Comparison of ENCODE assay signal across 9 mouse cellular contexts in genomic region chr15:103530372-103530771, GRCm38 (mm10). TPM values are rescaled to one million over a fixed set of nuclear protein-coding genes. Genes with fewer than 3 reads are reported as not detected.
DNase-seq lines count a peak whose midpoint lies in the region; ATAC-seq and TF ChIP-seq lines count a peak whose summit lies in the region.
"Had no signal": no experiment of that assay in that cellular context is flagged by ENCODE, and none has a peak within 500 bp of the region (broad histone marks: within the 10 kb centered on the region; RNA-seq: fewer than 3 reads in every experiment).

No protein-coding gene starts in this region.

- peaks cover 41% of the 10 kb centered on the region for H3K36me3 ChIP-seq in forebrain, embryonic 14.5 days (ENCODE audit: control insufficient read depth, insufficient read depth, low read length)
- H3K36me3 ChIP-seq in midbrain, embryonic 13.5 days, result peaks cover 45% of the 10 kb centered on the region
- no peaks in the 10 kb centered on the region for H3K36me3 ChIP-seq in stomach, embryonic 14.5 days (ENCODE audit: control insufficient read depth, insufficient read depth, low read length)

- no peak overlapping the region for H3K4me3 ChIP-seq in left cerebral cortex, adult 2 months
- H3K4me3 ChIP-seq in forebrain, embryonic 14.5 days (ENCODE audit: low read depth, low read length), result no peak overlapping the region
- H3K4me3 ChIP-seq in midbrain, embryonic 13.5 days (replicated peaks), result no peak overlapping the region
- no peak overlapping the region for H3K4me3 ChIP-seq in stomach, embryonic 14.5 days (ENCODE audit: low read depth, low read length)

- H3K27me3 ChIP-seq in forebrain, embryonic 14.5 days (replicated peaks; ENCODE audit: control insufficient read depth, insufficient read depth, low read length), result no peaks in the 10 kb centered on the region
- H3K27me3 ChIP-seq in midbrain, embryonic 13.5 days, result no peaks in the 10 kb centered on the region
- H3K27me3 ChIP-seq in stomach, embryonic 14.5 days (ENCODE audit: control insufficient read depth, insufficient read depth, low read length), result no peaks in the 10 kb centered on the region

- no peak overlapping the region for H3K4me2 ChIP-seq in forebrain, embryonic 14.5 days (ENCODE audit: low read length)
- no peak overlapping the region for H3K4me2 ChIP-seq in midbrain, embryonic 13.5 days (replicated peaks)
- H3K4me2 ChIP-seq in stomach, embryonic 14.5 days (replicated peaks; ENCODE audit: low read depth, low read length), result no peak overlapping the region

- ATAC-seq in forebrain, embryonic 14.5 days, result peak; percentile 81
- ATAC-seq in midbrain, embryonic 13.5 days, result peak; percentile 90
- ATAC-seq in stomach, embryonic 14.5 days (ENCODE audit: insufficient number of reproducible peaks, insufficient read depth, low FRiP score, low read depth), result peak; percentile 70; the same call in 1 of the 2 replicates

- TF ChIP-seq CTCF in left cerebral cortex, adult 2 months (IDR thresholded peaks at IDR 0.05), result peak; percentile 99

- peak; percentile 62 to 68 for DNase-seq in left cerebral cortex, adult 2 months (ENCODE audit: extremely low spot score in 1 of 2, low spot score in 2 of 2)
- no peak for DNase-seq in left cerebral cortex, adult 8-10 months (ENCODE audit: low spot score in 2 of 2)
- DNase-seq in cerebellum, adult 11-12 months, result peak; percentile 38
- peak; percentile 90 for DNase-seq in forebrain, embryonic 14.5 days (ENCODE audit: low spot score)
- DNase-seq in hindlimb bud, embryonic 11.5 days (ENCODE audit: extremely low spot score, low read depth, low spot score), result peak; percentile 37
- DNase-seq in left cerebral cortex, postnatal 36 days (ENCODE audit: low spot score in 2 of 2), result peak; percentile 67 to 71

- H3K4me1 ChIP-seq in forebrain, embryonic 14.5 days (ENCODE audit: control insufficient read depth, insufficient read depth, low read length), result peaks cover 6% of the 10 kb centered on the region; the same call in 1 of the 2 replicates
- peaks cover 28% of the 10 kb centered on the region for H3K4me1 ChIP-seq in midbrain, embryonic 13.5 days (replicated peaks)
- H3K4me1 ChIP-seq in stomach, embryonic 14.5 days (ENCODE audit: control insufficient read depth, insufficient read depth, low read length), result 0 out of 2 replicates have a peak, but pooled peaks cover 3% of the 10 kb centered on the region

- 7% methylated on average over 5 of the region's 5 CpGs for WGBS in forebrain, embryonic 14.5 days
- 11% methylated on average over 5 of the region's 5 CpGs for WGBS in midbrain, embryonic 13.5 days
- 13% methylated on average over 5 of the region's 5 CpGs for WGBS in stomach, embryonic 14.5 days

- peak overlapping the region; percentile 36; the same call in 1 of the 2 replicates for H3K9ac ChIP-seq in forebrain, embryonic 14.5 days (ENCODE audit: low read length)
- 0 out of 2 replicates have a peak overlapping the region, but pooled peaks have one; percentile 11 for H3K9ac ChIP-seq in midbrain, embryonic 13.5 days (replicated peaks)
- no peak overlapping the region for H3K9ac ChIP-seq in stomach, embryonic 14.5 days (replicated peaks; ENCODE audit: low read depth, low read length)

- H3K27ac ChIP-seq in left cerebral cortex, adult 2 months, result peak overlapping the region; percentile 67
- H3K27ac ChIP-seq in forebrain, embryonic 14.5 days (ENCODE audit: low read depth, low read length), result peak overlapping the region; percentile 46; the same call in 1 of the 2 replicates
- peak overlapping the region; percentile 63 for H3K27ac ChIP-seq in midbrain, embryonic 13.5 days
- H3K27ac ChIP-seq in stomach, embryonic 14.5 days (ENCODE audit: low read length), result no peak overlapping the region

- intact Hi-C loops in left cerebral cortex, adult 2 months (cut with DNase I), result no loop called here
- intact Hi-C loops in left cerebral cortex, postnatal 36 days (cut with DNase I), result loop anchor here (5.0 kb wide), 1 partner anchor 48 kb away; no protein-coding TSS in a partner anchor

- no peaks in the 10 kb centered on the region for H3K9me3 ChIP-seq in forebrain, embryonic 14.5 days (replicated peaks; ENCODE audit: control insufficient read depth, low read length)
- H3K9me3 ChIP-seq in midbrain, embryonic 13.5 days, result no peaks in the 10 kb centered on the region
- no peaks in the 10 kb centered on the region for H3K9me3 ChIP-seq in stomach, embryonic 14.5 days (ENCODE audit: control insufficient read depth, low read depth, low read length)

RNA-seq across cellular contexts. Expression of gene Ppp1r1a, which starts 7.4 kb away (rescaled TPM):
- total RNA-seq in left cerebral cortex, adult 2 months (2021), result 100 to 1,000 TPM; 140 to 150 TPM
- 100 to 1,000 TPM; 127 to 151 (median 142) TPM for total RNA-seq in left cerebral cortex, adult 8-10 months (2022)
- polyA plus RNA-seq in forebrain, embryonic 14.5 days (2014; fragmentation: Nextera tagmentation; extraction: Ambion mirVana), result 99.9 and 107 TPM in 2 replicates
- 100 to 1,000 TPM; 148 to 164 TPM for total RNA-seq in left cerebral cortex, postnatal 36 days (2021)
- polyA plus RNA-seq in midbrain, embryonic 13.5 days (2015; fragmentation: Nextera tagmentation; extraction: Ambion mirVana), result 84.8 and 86.8 TPM in 2 replicates
- polyA plus RNA-seq in stomach, embryonic 14.5 days (2014; fragmentation: Nextera tagmentation; extraction: Ambion mirVana), result 12.9 and 17.4 TPM in 2 replicates

RNA-seq across cellular contexts. Expression of gene Pde1b, which starts 27.5 kb away (rescaled TPM):
- 100 to 1,000 TPM; 138 to 175 TPM for total RNA-seq in left cerebral cortex, adult 2 months (2021)
- 100 to 1,000 TPM; 284 to 347 (median 325) TPM for total RNA-seq in left cerebral cortex, adult 8-10 months (2022)
- polyA plus RNA-seq in forebrain, embryonic 14.5 days (2014; fragmentation: Nextera tagmentation; extraction: Ambion mirVana), result 61.1 and 61.5 TPM in 2 replicates
- total RNA-seq in left cerebral cortex, postnatal 36 days (2021), result 100 to 1,000 TPM; 160 to 189 TPM
- 67.5 and 70.8 TPM in 2 replicates for polyA plus RNA-seq in midbrain, embryonic 13.5 days (2015; fragmentation: Nextera tagmentation; extraction: Ambion mirVana)
- polyA plus RNA-seq in stomach, embryonic 14.5 days (2014; fragmentation: Nextera tagmentation; extraction: Ambion mirVana), result 15.4 and 15.8 TPM in 2 replicates

RNA-seq across cellular contexts. Expression of gene Glycam1, which starts 34.5 kb away (rescaled TPM):
- total RNA-seq in left cerebral cortex, adult 2 months (2021), result not detected
- not detected for total RNA-seq in left cerebral cortex, adult 8-10 months (2022)
- polyA plus RNA-seq in forebrain, embryonic 14.5 days (2014; fragmentation: Nextera tagmentation; extraction: Ambion mirVana), result not detected in 2 replicates
- total RNA-seq in left cerebral cortex, postnatal 36 days (2021), result not detected
- not detected in 2 replicates for polyA plus RNA-seq in midbrain, embryonic 13.5 days (2015; fragmentation: Nextera tagmentation; extraction: Ambion mirVana)
- polyA plus RNA-seq in stomach, embryonic 14.5 days (2014; fragmentation: Nextera tagmentation; extraction: Ambion mirVana), result not detected in 2 replicates
- total RNA-seq: adrenal gland, postnatal 4 days had no signal

Comparison
In these comparisons a context has a peak if more than half of its experiments do, and no peak if none do; other contexts are left out.
1. DNase-seq: peak in left cerebral cortex, adult 2 months (2 of 2), cerebellum, adult 11-12 months (single experiment), forebrain, embryonic 14.5 days (single experiment), hindlimb bud, embryonic 11.5 days (single experiment) and left cerebral cortex, postnatal 36 days (2 of 2); none in left cerebral cortex, adult 8-10 months (0 of 2).
2. Peak in every context shown above with its lines, with median percentiles within 50 percentile points of each other: ATAC-seq.